Mouse (Mus musculus): ENCODE results near the gene Upk3bl.

DNA sequence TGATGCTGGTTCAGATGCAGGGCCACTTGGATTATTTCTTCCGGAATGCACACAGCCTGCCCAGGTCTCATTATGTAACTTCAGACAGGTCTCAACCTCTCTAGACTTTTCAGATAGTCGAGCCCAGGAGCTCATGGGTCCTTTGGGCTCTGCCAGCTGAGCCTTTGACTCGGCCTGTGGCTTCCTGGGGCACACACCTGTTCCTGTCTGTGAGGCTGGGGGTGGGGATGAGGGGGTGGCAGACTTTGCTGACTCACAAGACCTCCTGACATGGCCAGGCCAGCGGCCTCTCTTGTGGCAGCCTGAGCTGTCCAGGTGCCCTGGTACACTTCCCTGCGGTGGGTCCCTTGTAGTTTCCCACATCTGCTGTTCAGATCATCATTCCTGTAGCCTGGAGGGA is 37.6 kb downstream of the Upk3bl start:
- no peak for TF ChIP-seq CTCF (IDR thresholded peaks at IDR 0.05)
- TF ChIP-seq EP300 (IDR thresholded peaks at IDR 0.05): no peak

Measured in lung, postnatal 0 days (tissue).